Mouse (Mus musculus) hindbrain, embryonic 15.5 days (tissue): Measurements from ENCODE around the gene Akap1. TPM values are rescaled to one million over a fixed set of nuclear protein-coding genes. Genes with fewer than 3 reads are reported as not detected.

Experiments used
- ATAC-seq: fragments of 200-750 bp; cut with Nextera tagmentation; 2 replicates; pipeline ENCODE4 v1.8.0; 2017; ENCODE audit warnings: low read depth, moderate number of reproducible peaks, moderate TSS enrichment; ENCODE audit not compliant: low FRiP score
- H3K27ac ChIP-seq: fragments of 300-500 bp; sonication (generic); replicated peaks from 2 replicates; pipeline ENCODE4 v1.5.1; 2015; ENCODE audit warnings: mild to moderate bottlenecking, inconsistent platforms
- H3K27me3 ChIP-seq: fragments of 300-500 bp; sonication (generic); 2 replicates; pipeline ENCODE4 v1.6.1; 2015; ENCODE audit warnings: control low read depth, inconsistent platforms
- H3K36me3 ChIP-seq: fragments of 300-500 bp; sonication (generic); 2 replicates; pipeline ENCODE4 v1.6.1; 2015; ENCODE audit warnings: control low read depth, inconsistent platforms
- H3K4me1 ChIP-seq: fragments of 300-500 bp; sonication (generic); replicated peaks from 2 replicates; pipeline ENCODE4 v1.6.1; 2015; ENCODE audit warnings: control low read depth, inconsistent platforms
- H3K4me2 ChIP-seq: fragments of 300-500 bp; sonication (generic); 2 replicates; pipeline ENCODE4 v1.6.1; 2015; ENCODE audit warnings: moderate library complexity, mild to moderate bottlenecking, inconsistent platforms
- H3K4me3 ChIP-seq: fragments of 300-500 bp; sonication (generic); 2 replicates; pipeline ENCODE4 v1.5.1; 2015; ENCODE audit warnings: mild to moderate bottlenecking, inconsistent platforms
- H3K9ac ChIP-seq: fragments of 300-500 bp; sonication (generic); 2 replicates; pipeline ENCODE4 v1.6.1; 2015; ENCODE audit warnings: inconsistent platforms
- H3K9me3 ChIP-seq: fragments of 300-500 bp; sonication (generic); 2 replicates; pipeline ENCODE4 v1.6.1; 2016; ENCODE audit warnings: control low read depth, inconsistent platforms
- whole genome bisulfite sequencing: fragments of 180-500 bp; shearing (Covaris S2); methylation state at CpG from one replicate; pipeline ENCODE4 v1.1.7; 2015; 5-methylcytosine and 5-hydroxymethylcytosine counted together
- polyA plus RNA-seq: library from polyadenylated mRNA; unstranded; fragments of >200 nt; fragmentation: Nextera tagmentation; extraction: Ambion mirVana; gene quantifications from 2 replicates; pipeline ENCODE4 v1.2.1, GENCODE M21; 2015

Akap1 gene
- 28.3 and 29.5 TPM in 2 replicates for polyA plus RNA-seq

- H3K36me3 ChIP-seq, result no peaks in the 10 kb centered on the region
- peaks cover 23% of the 10 kb centered on the region for H3K4me1 ChIP-seq
- H3K9me3 ChIP-seq, result no peaks in the 10 kb centered on the region
- H3K27ac ChIP-seq, result peak within 1 kb of the TSS; percentile 90
- peak within 1 kb of the TSS; percentile 79 for H3K9ac ChIP-seq
- peak within 1 kb of the TSS; percentile 97 for H3K4me2 ChIP-seq
- peak within 1 kb of the TSS; percentile 52 for H3K4me3 ChIP-seq
- 1% methylated on average over 55 of the region's 60 CpGs for WGBS
- no peaks in the 10 kb centered on the region for H3K27me3 ChIP-seq
- ATAC-seq, result peak; percentile 98
Observed at GRCm38 (mm10) chr11:88864458-88865197, at the start of gene Akap1. Gene Akap1, minus strand, starts transcription at chr11:88864586.

GRCm38 (mm10) chr11:88909388-88910036 is 45.1 kb upstream of the Akap1 start:
- no peaks in the 10 kb centered on the region for H3K4me1 ChIP-seq
- H3K4me2 ChIP-seq, result no peak overlapping the region
- no peak overlapping the region for H3K4me3 ChIP-seq
- no peaks in the 10 kb centered on the region for H3K27me3 ChIP-seq
- H3K9me3 ChIP-seq, result no peaks in the 10 kb centered on the region
- H3K27ac ChIP-seq, result no peak overlapping the region
- no peak overlapping the region for H3K9ac ChIP-seq
- ATAC-seq, result no peak
- 82% methylated on average over 8 of the region's 8 CpGs for WGBS
- no peaks in the 10 kb centered on the region for H3K36me3 ChIP-seq

- Histone ChIP-seq H3K4me2 (no peak overlapping the region), H3K27ac (no peak overlapping the region), H3K27me3 (no peaks in the 10 kb centered on the region), H3K9ac (no peak overlapping the region), H3K4me1 (no peaks in the 10 kb centered on the region), H3K4me3 (no peak overlapping the region), H3K9me3 (no peaks in the 10 kb centered on the region), H3K36me3 (no peaks in the 10 kb centered on the region)
- no peak for ATAC-seq
- 100% methylated on average over 1 of the region's 1 CpGs for WGBS
Observed at GRCm38 (mm10) chr11:88908557-88909211, 44.3 kb upstream of the Akap1 start.

GRCm38 (mm10) chr11:88907886-88908285 is 43.5 kb upstream of the Akap1 start:
- no peaks in the 10 kb centered on the region for H3K27me3 ChIP-seq
- no peak overlapping the region for H3K4me3 ChIP-seq
- no peaks in the 10 kb centered on the region for H3K36me3 ChIP-seq
- WGBS, result 94% methylated on average over 7 of the region's 7 CpGs
- H3K9me3 ChIP-seq, result no peaks in the 10 kb centered on the region
- no peak overlapping the region for H3K4me2 ChIP-seq
- ATAC-seq, result no peak
- H3K9ac ChIP-seq, result no peak overlapping the region
- no peaks in the 10 kb centered on the region for H3K4me1 ChIP-seq
- no peak overlapping the region for H3K27ac ChIP-seq

- Histone ChIP-seq H3K27ac (no peak overlapping the region), H3K4me3 (no peak overlapping the region), H3K9ac (no peak overlapping the region), H3K4me1 (no peaks in the 10 kb centered on the region), H3K4me2 (no peak overlapping the region), H3K9me3 (no peaks in the 10 kb centered on the region), H3K27me3 (no peaks in the 10 kb centered on the region), H3K36me3 (no peaks in the 10 kb centered on the region)
- WGBS, result 43% methylated on average over 2 of the region's 2 CpGs
- no peak for ATAC-seq
Observed at GRCm38 (mm10) chr11:88905621-88906020, 41.2 kb upstream of the Akap1 start.

- Histone ChIP-seq H3K4me2 (no peak overlapping the region), H3K27me3 (no peaks in the 10 kb centered on the region), H3K9me3 (no peaks in the 10 kb centered on the region), H3K9ac (no peak overlapping the region), H3K4me3 (no peak overlapping the region), H3K36me3 (no peaks in the 10 kb centered on the region), H3K4me1 (no peaks in the 10 kb centered on the region), H3K27ac (no peak overlapping the region)
- 81% methylated on average over 2 of the region's 2 CpGs for WGBS
- ATAC-seq, result no peak
Observed at GRCm38 (mm10) chr11:88904080-88904479, 39.7 kb upstream of the Akap1 start.

GRCm38 (mm10) chr11:88902762-88903161 is 38.4 kb upstream of the Akap1 start:
- Histone ChIP-seq H3K9me3 (no peaks in the 10 kb centered on the region), H3K36me3 (no peaks in the 10 kb centered on the region), H3K27me3 (no peaks in the 10 kb centered on the region), H3K4me3 (no peak overlapping the region), H3K4me2 (no peak overlapping the region), H3K27ac (no peak overlapping the region), H3K4me1 (no peaks in the 10 kb centered on the region), H3K9ac (no peak overlapping the region)
- 93% methylated on average over 6 of the region's 6 CpGs for WGBS
- no peak for ATAC-seq

GRCm38 (mm10) chr11:88901341-88901802 is 37.0 kb upstream of the Akap1 start:
- Histone ChIP-seq H3K27me3 (0 out of 2 replicates have a peak, but pooled peaks cover 3% of the 10 kb centered on the region), H3K4me1 (no peaks in the 10 kb centered on the region), H3K9ac (no peak overlapping the region), H3K27ac (no peak overlapping the region), H3K4me2 (no peak overlapping the region), H3K36me3 (no peaks in the 10 kb centered on the region), H3K4me3 (no peak overlapping the region), H3K9me3 (no peaks in the 10 kb centered on the region)
- no peak for ATAC-seq
- 77% methylated on average over 7 of the region's 7 CpGs for WGBS

- no peak overlapping the region for H3K9ac ChIP-seq
- H3K9me3 ChIP-seq, result no peaks in the 10 kb centered on the region
- no peak for ATAC-seq
- 94% methylated on average over 6 of the region's 6 CpGs for WGBS
- H3K4me3 ChIP-seq, result no peak overlapping the region
- no peak overlapping the region for H3K27ac ChIP-seq
- H3K27me3 ChIP-seq, result 0 out of 2 replicates have a peak, but pooled peaks cover 3% of the 10 kb centered on the region
- H3K36me3 ChIP-seq, result no peaks in the 10 kb centered on the region
- H3K4me1 ChIP-seq, result no peaks in the 10 kb centered on the region
- H3K4me2 ChIP-seq, result no peak overlapping the region
Observed at GRCm38 (mm10) chr11:88899561-88899960, 35.2 kb upstream of the Akap1 start.

GRCm38 (mm10) chr11:88898380-88898763 is 34.0 kb upstream of the Akap1 start:
- H3K4me1 ChIP-seq, result no peaks in the 10 kb centered on the region
- 0 out of 2 replicates have a peak, but pooled peaks cover 3% of the 10 kb centered on the region for H3K27me3 ChIP-seq
- H3K4me3 ChIP-seq, result no peak overlapping the region
- no peaks in the 10 kb centered on the region for H3K9me3 ChIP-seq
- ATAC-seq, result no peak
- H3K9ac ChIP-seq, result no peak overlapping the region
- no peak overlapping the region for H3K4me2 ChIP-seq
- no peak overlapping the region for H3K27ac ChIP-seq
- no peaks in the 10 kb centered on the region for H3K36me3 ChIP-seq
- WGBS, result 84% methylated on average over 4 of the region's 4 CpGs

GRCm38 (mm10) chr11:88897624-88898379 is 33.4 kb upstream of the Akap1 start:
- no peak overlapping the region for H3K9ac ChIP-seq
- no peak overlapping the region for H3K27ac ChIP-seq
- no peak for ATAC-seq
- no peak overlapping the region for H3K4me3 ChIP-seq
- H3K9me3 ChIP-seq, result no peaks in the 10 kb centered on the region
- H3K27me3 ChIP-seq, result 0 out of 2 replicates have a peak, but pooled peaks cover 3% of the 10 kb centered on the region
- H3K4me2 ChIP-seq, result no peak overlapping the region
- WGBS, result 51% methylated on average over 15 of the region's 15 CpGs
- H3K4me1 ChIP-seq, result no peaks in the 10 kb centered on the region
- H3K36me3 ChIP-seq, result no peaks in the 10 kb centered on the region
